22 mouse cellular contexts compared by ENCODE assay signal in genomic region chr12:38931769-38932168, GRCm38 (mm10).
DNase-seq lines count a peak whose midpoint lies in the region; ATAC-seq lines count a peak whose summit lies in the region.
"Had no signal": no experiment of that assay in that cellular context is flagged by ENCODE, and none has a peak within 500 bp of the region (broad histone marks: within the 10 kb centered on the region; RNA-seq: fewer than 3 reads in every experiment).

No protein-coding gene starts in this region.

- peak; percentile 8 to 14 for DNase-seq in heart, postnatal 10 days
- no peak for DNase-seq in heart, embryonic 10.5 days (ENCODE audit: low spot score)
- DNase-seq in left cerebral cortex, postnatal 25 days (ENCODE audit: low spot score in 2 of 2) = peak; percentile 9 to 84
- DNase-seq in left cerebral cortex, postnatal 10 days (ENCODE audit: extremely low spot score in 1 of 2, low spot score in 2 of 2) = no peak
- peak; percentile 3 for DNase-seq in NIH3T3 (ENCODE audit: low read depth)
- DNase-seq: adrenal gland, postnatal 25 days; cerebellum, adult 11-12 months; cerebellum, postnatal 14 days; embryo, embryonic 11 days; heart, adult 11 months; kidney, adult 18-20 months; kidney, postnatal 14 days; lung, adult 18-20 months; spleen, adult 18-20 months; thymus, adult 18-20 months; thymus, postnatal 4 days had no signal

- WGBS in heart, embryonic 10.5 days = 59% methylated on average over 2 of the region's 2 CpGs
- 87% methylated on average over 2 of the region's 2 CpGs for WGBS in midbrain, embryonic 15.5 days

- H3K4me3 ChIP-seq in heart, embryonic 10.5 days = no peak overlapping the region
- no peak overlapping the region for H3K4me3 ChIP-seq in midbrain, embryonic 15.5 days
- H3K4me3 ChIP-seq: layer of hippocampus, adult 2 months; midbrain, embryonic 10.5 days had no signal

- H3K4me1 ChIP-seq in heart, embryonic 10.5 days = no peaks in the 10 kb centered on the region
- no peaks in the 10 kb centered on the region for H3K4me1 ChIP-seq in midbrain, embryonic 15.5 days
- H3K4me1 ChIP-seq: midbrain, embryonic 10.5 days had no signal

- H3K27me3 ChIP-seq in heart, embryonic 10.5 days (ENCODE audit: insufficient read depth, poor library complexity, severe bottlenecking) = no peaks in the 10 kb centered on the region
- no peaks in the 10 kb centered on the region for H3K27me3 ChIP-seq in midbrain, embryonic 15.5 days (replicated peaks)

- H3K27ac ChIP-seq in heart, embryonic 10.5 days = no peak overlapping the region
- no peak overlapping the region for H3K27ac ChIP-seq in midbrain, embryonic 15.5 days
- H3K27ac ChIP-seq: layer of hippocampus, adult 2 months; midbrain, embryonic 10.5 days had no signal

- no peak overlapping the region for H3K4me2 ChIP-seq in midbrain, embryonic 15.5 days
- H3K4me2 ChIP-seq: liver, embryonic 11.5 days had no signal

- no peak overlapping the region for H3K9ac ChIP-seq in midbrain, embryonic 15.5 days

- no peak for ATAC-seq in CD4-positive, CD25-positive, alpha-beta regulatory T cell, adult 4 months
- no peak for ATAC-seq in midbrain, embryonic 15.5 days (replicated peaks)
- ATAC-seq: forebrain, embryonic 16.5 days had no signal

- intact Hi-C loops in heart, postnatal 10 days (cut with DNase I) = no loop called here
- intact Hi-C loops in left cerebral cortex, postnatal 25 days (cut with DNase I) = loop anchor here (5.0 kb wide), 1 partner anchor 149 kb away; no protein-coding TSS in a partner anchor
- intact Hi-C loops in left cerebral cortex, postnatal 10 days (cut with DNase I) = no loop called here

- no peaks in the 10 kb centered on the region for H3K9me3 ChIP-seq in heart, embryonic 10.5 days
- H3K9me3 ChIP-seq in midbrain, embryonic 15.5 days = no peaks in the 10 kb centered on the region
- H3K9me3 ChIP-seq: midbrain, embryonic 10.5 days had no signal

- no peaks in the 10 kb centered on the region for H3K36me3 ChIP-seq in heart, embryonic 10.5 days
- H3K36me3 ChIP-seq in midbrain, embryonic 15.5 days (replicated peaks) = no peaks in the 10 kb centered on the region
- H3K36me3 ChIP-seq: midbrain, embryonic 10.5 days had no signal

Comparison
In these comparisons a context has a peak if more than half of its experiments do, and no peak if none do; other contexts are left out.
1. DNase-seq: peak in heart, postnatal 10 days (2 of 2), left cerebral cortex, postnatal 25 days (2 of 2) and NIH3T3 (single experiment); none in heart, embryonic 10.5 days (single experiment) and left cerebral cortex, postnatal 10 days (0 of 2).